Mouse (Mus musculus) megakaryocyte-erythroid progenitor cell, adult 5-6 weeks (primary cell): ENCODE results near the gene Olfr920. TPM values are rescaled to one million over a fixed set of nuclear protein-coding genes. Genes with fewer than 3 reads are reported as not detected.

ENCODE experiments used
- ATAC-seq: replicated peaks from 2 replicates; pipeline ENCODE4 v1.8.0; 2016; ENCODE audit warnings: mild to moderate bottlenecking, inconsistent platforms; ENCODE audit not compliant: severe bottlenecking, poor library complexity, low FRiP score, low TSS enrichment
- total RNA-seq, 2 experiments: library from RNA; stranded (forward) in 1 of 2; stranded (reverse) in 1 of 2; fragments of 200-1000, 215-1000 nt in 1 of 2; fragments of >200 nt in 1 of 2; fragmentation: Nextera tagmentation in 1 of 2; gene quantifications; 2 replicates each; pipeline ENCODE4 v1.2.3; 2014 to 2017

The Olfr920 gene
- total RNA-seq (2014; fragmentation: Nextera tagmentation), result 0.15 TPM in 1 of 2 replicates, not detected in the other
- total RNA-seq (2017), result 0.19 and 0.33 TPM in 2 replicates

GRCm38 (mm10) chr9:38751999-38752398, at the start of gene Olfr920:
Gene Olfr920 (plus strand): TSS chr9:38752299.
- no peak for ATAC-seq

- peak; percentile 85 for ATAC-seq
Measured at GRCm38 (mm10) chr9:38718102-38718501, 34.0 kb upstream of the Olfr920 start, which contains the start of gene Vwa5a. Gene Vwa5a (plus strand): TSS chr9:38718268.

- ATAC-seq, result peak; percentile 86
Measured at GRCm38 (mm10) chr9:38718927-38719441, 33.1 kb upstream of the Olfr920 start.

- ATAC-seq, result no peak
Measured at GRCm38 (mm10) chr9:38724044-38724443, 28.1 kb upstream of the Olfr920 start.

GRCm38 (mm10) chr9:38728218-38728617, 23.9 kb upstream of the Olfr920 start:
- ATAC-seq, result no peak

- no peak for ATAC-seq
Measured at GRCm38 (mm10) chr9:38741408-38741807, 10.7 kb upstream of the Olfr920 start.

- peak; percentile 99 for ATAC-seq
Measured at GRCm38 (mm10) chr9:38744619-38745315, 7.3 kb upstream of the Olfr920 start.

GRCm38 (mm10) chr9:38772768-38773167, 20.7 kb downstream of the Olfr920 start, which contains the start of gene Olfr921:
Gene Olfr921 (plus strand): TSS chr9:38773068.
- ATAC-seq, result no peak

- ATAC-seq, result no peak
Measured at GRCm38 (mm10) chr9:38792689-38793088, 40.6 kb downstream of the Olfr920 start.

- no peak for ATAC-seq
Measured at GRCm38 (mm10) chr9:38805696-38806095, 53.6 kb downstream of the Olfr920 start.

Other genes with a start within 250 kb of the Olfr920 start
- not detected in 2 replicates for gene Olfr911-ps1, start 230.7 kb upstream of the Olfr920 start, total RNA-seq (2014; fragmentation: Nextera tagmentation)
- gene Olfr911-ps1, start 230.7 kb upstream of the Olfr920 start, total RNA-seq (2017), result not detected in 2 replicates
- not detected in 2 replicates for gene Olfr910, start 214.4 kb upstream of the Olfr920 start, total RNA-seq (2014; fragmentation: Nextera tagmentation)
- not detected in 2 replicates for gene Olfr910, start 214.4 kb upstream of the Olfr920 start, total RNA-seq (2017)
- not detected in 2 replicates for gene Olfr912, start 172.1 kb upstream of the Olfr920 start, total RNA-seq (2014; fragmentation: Nextera tagmentation)
- not detected in 2 replicates for gene Olfr912, start 172.1 kb upstream of the Olfr920 start, total RNA-seq (2017)
- not detected in 2 replicates for gene Olfr913, start 159.5 kb upstream of the Olfr920 start, total RNA-seq (2014; fragmentation: Nextera tagmentation)
- not detected in 2 replicates for gene Olfr913, start 159.5 kb upstream of the Olfr920 start, total RNA-seq (2017)
- not detected in 2 replicates for gene Olfr914, start 147.2 kb upstream of the Olfr920 start, total RNA-seq (2014; fragmentation: Nextera tagmentation)
- not detected in 2 replicates for gene Olfr914, start 147.2 kb upstream of the Olfr920 start, total RNA-seq (2017)
- gene Olfr916, start 92.4 kb upstream of the Olfr920 start, total RNA-seq (2014; fragmentation: Nextera tagmentation), result not detected in 2 replicates
- not detected in 2 replicates for gene Olfr916, start 92.4 kb upstream of the Olfr920 start, total RNA-seq (2017)
- not detected in 2 replicates for gene Olfr917, start 86.5 kb upstream of the Olfr920 start, total RNA-seq (2014; fragmentation: Nextera tagmentation)
- not detected in 2 replicates for gene Olfr917, start 86.5 kb upstream of the Olfr920 start, total RNA-seq (2017)
- gene Olfr918, start 77.7 kb upstream of the Olfr920 start, total RNA-seq (2014; fragmentation: Nextera tagmentation), result not detected in 2 replicates
- not detected in 2 replicates for gene Olfr918, start 77.7 kb upstream of the Olfr920 start, total RNA-seq (2017)
- gene Olfr919, start 48.6 kb upstream of the Olfr920 start, total RNA-seq (2014; fragmentation: Nextera tagmentation), result not detected in 2 replicates
- not detected in 2 replicates for gene Olfr919, start 48.6 kb upstream of the Olfr920 start, total RNA-seq (2017)
- 12.3 and 16.2 TPM in 2 replicates for gene Vwa5a, start 34.0 kb upstream of the Olfr920 start, total RNA-seq (2014; fragmentation: Nextera tagmentation)
- gene Vwa5a, start 34.0 kb upstream of the Olfr920 start, total RNA-seq (2017), result 19.6 and 21.5 TPM in 2 replicates
- not detected in 2 replicates for gene Olfr921, start 20.8 kb downstream of the Olfr920 start, total RNA-seq (2014; fragmentation: Nextera tagmentation)
- not detected in 2 replicates for gene Olfr921, start 20.8 kb downstream of the Olfr920 start, total RNA-seq (2017)
- gene Olfr922, start 62.3 kb downstream of the Olfr920 start, total RNA-seq (2014; fragmentation: Nextera tagmentation), result not detected in 2 replicates
- gene Olfr922, start 62.3 kb downstream of the Olfr920 start, total RNA-seq (2017), result not detected in 2 replicates
- gene Olfr923, start 74.2 kb downstream of the Olfr920 start, total RNA-seq (2014; fragmentation: Nextera tagmentation), result not detected in 2 replicates
- not detected in 2 replicates for gene Olfr923, start 74.2 kb downstream of the Olfr920 start, total RNA-seq (2017)
- not detected in 2 replicates for gene Olfr924, start 92.2 kb downstream of the Olfr920 start, total RNA-seq (2014; fragmentation: Nextera tagmentation)
- gene Olfr924, start 92.2 kb downstream of the Olfr920 start, total RNA-seq (2017), result not detected in 2 replicates
- gene Olfr26, start 102.8 kb downstream of the Olfr920 start, total RNA-seq (2014; fragmentation: Nextera tagmentation), result not detected in 2 replicates
- gene Olfr26, start 102.8 kb downstream of the Olfr920 start, total RNA-seq (2017), result not detected in 2 replicates
- gene Olfr926, start 124.8 kb downstream of the Olfr920 start, total RNA-seq (2014; fragmentation: Nextera tagmentation), result not detected in 2 replicates
- not detected in 2 replicates for gene Olfr926, start 124.8 kb downstream of the Olfr920 start, total RNA-seq (2017)
- not detected in 2 replicates for gene Olfr930, start 177.5 kb downstream of the Olfr920 start, total RNA-seq (2014; fragmentation: Nextera tagmentation)
- gene Olfr930, start 177.5 kb downstream of the Olfr920 start, total RNA-seq (2017), result not detected in 2 replicates
- gene Olfr933, start 220.0 kb downstream of the Olfr920 start, total RNA-seq (2014; fragmentation: Nextera tagmentation), result not detected in 2 replicates
- gene Olfr933, start 220.0 kb downstream of the Olfr920 start, total RNA-seq (2017), result not detected in 2 replicates
- not detected in 2 replicates for gene Olfr934, start 236.0 kb downstream of the Olfr920 start, total RNA-seq (2014; fragmentation: Nextera tagmentation)
- not detected in 2 replicates for gene Olfr934, start 236.0 kb downstream of the Olfr920 start, total RNA-seq (2017)
- not detected in 2 replicates for gene Olfr935, start 247.4 kb downstream of the Olfr920 start, total RNA-seq (2014; fragmentation: Nextera tagmentation)
- not detected in 2 replicates for gene Olfr935, start 247.4 kb downstream of the Olfr920 start, total RNA-seq (2017)